Mouse (Mus musculus) embryonic facial prominence, embryonic 14.5 days (tissue): ENCODE data around the gene Cadm4. TPM values are rescaled to one million over a fixed set of nuclear protein-coding genes. Genes with fewer than 3 reads are reported as not detected.
"Not testable (repeated sequence)": the region's sequence is repeated elsewhere in the genome, so short reads cannot be mapped to it uniquely, and the experiment has no call there.

Source experiments
- ATAC-seq: fragments of 200-750 bp; cut with Nextera tagmentation; 2 replicates; pipeline ENCODE4 v1.8.0; 2017; ENCODE audit warnings: low read depth, moderate number of reproducible peaks, moderate TSS enrichment
- DNase-seq: peaks from one replicate; pipeline ENCODE4 v3.0.0-alpha.2; 2015; ENCODE audit warnings: low spot score
- H3K27ac ChIP-seq: fragments of 300-500 bp; sonication (generic); replicated peaks from 2 replicates; pipeline ENCODE4 v1.5.1; 2014; ENCODE audit warnings: low read depth, mild to moderate bottlenecking, low read length, moderate library complexity
- H3K27me3 ChIP-seq: fragments of 300-500 bp; sonication (generic); replicated peaks from 2 replicates; pipeline ENCODE4 v1.6.1; 2014; ENCODE audit warnings: low read length; ENCODE audit not compliant: control insufficient read depth, insufficient read depth
- H3K36me3 ChIP-seq: fragments of 300-500 bp; sonication (generic); 2 replicates; pipeline ENCODE4 v1.6.1; 2014; ENCODE audit warnings: low read length, mixed read lengths; ENCODE audit not compliant: control insufficient read depth, insufficient read depth
- H3K4me1 ChIP-seq: fragments of 300-500 bp; sonication (generic); 2 replicates; pipeline ENCODE4 v1.6.1; 2014; ENCODE audit warnings: antibody characterized with exemption, low read length; ENCODE audit not compliant: control insufficient read depth, insufficient read depth
- H3K4me2 ChIP-seq: fragments of 300-500 bp; sonication (generic); 2 replicates; pipeline ENCODE4 v1.6.1; 2014; ENCODE audit warnings: low read depth, mild to moderate bottlenecking, low read length, moderate library complexity, mixed read lengths
- H3K4me3 ChIP-seq: fragments of 300-500 bp; sonication (generic); 2 replicates; pipeline ENCODE4 v1.5.1; 2014; ENCODE audit warnings: low read depth, mild to moderate bottlenecking, low read length
- H3K9ac ChIP-seq: fragments of 300-500 bp; sonication (generic); 2 replicates; pipeline ENCODE4 v1.6.1; 2014; ENCODE audit warnings: low read depth, mild to moderate bottlenecking, low read length, moderate library complexity, mixed read lengths
- H3K9me3 ChIP-seq: fragments of 300-500 bp; sonication (generic); 2 replicates; pipeline ENCODE4 v1.6.1; 2016; ENCODE audit warnings: low read length; ENCODE audit not compliant: control insufficient read depth
- whole genome bisulfite sequencing: fragments of 180-500 bp; shearing (Covaris S2); extraction: QIAGEN DNeasy Blood & Tissue Kit; methylation state at CpG from one replicate; pipeline ENCODE4 v1.1.7; 2014; 5-methylcytosine and 5-hydroxymethylcytosine counted together
- polyA plus RNA-seq: library from polyadenylated mRNA; unstranded; fragments of >200 nt; fragmentation: Nextera tagmentation; extraction: Ambion mirVana; gene quantifications from 2 replicates; pipeline ENCODE4 v1.2.1, GENCODE M21; 2014

The Cadm4 gene
- polyA plus RNA-seq, 1 experiment from 2014 or later = 2.8 TPM

DNA sequence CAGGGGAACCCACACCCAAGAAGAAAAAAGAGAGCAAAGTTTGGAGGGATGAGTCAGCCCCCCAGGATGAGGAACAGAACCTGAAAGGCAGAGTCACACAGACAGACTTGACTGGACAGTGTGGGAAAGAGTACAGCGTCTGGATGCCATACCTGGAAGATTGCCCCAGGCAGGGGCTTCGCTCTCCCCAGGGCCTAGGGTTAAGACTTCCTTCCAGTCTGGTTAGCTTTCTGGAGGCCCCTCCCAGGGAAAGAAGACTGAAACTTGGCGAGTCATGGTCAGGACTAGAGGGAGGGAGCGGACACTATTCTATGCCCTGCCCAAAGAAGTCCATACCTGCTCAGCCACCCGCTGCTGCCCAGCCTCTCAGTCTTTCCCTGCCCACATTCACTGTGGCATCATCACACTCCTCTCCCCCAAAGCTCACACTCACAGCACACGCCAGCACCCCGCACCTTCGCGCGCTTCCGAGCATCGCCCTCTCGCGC lies 793 bp upstream of the Cadm4 start:
- 0 out of 2 replicates have a peak, but pooled peaks have one; percentile 4 for ATAC-seq

DNA sequence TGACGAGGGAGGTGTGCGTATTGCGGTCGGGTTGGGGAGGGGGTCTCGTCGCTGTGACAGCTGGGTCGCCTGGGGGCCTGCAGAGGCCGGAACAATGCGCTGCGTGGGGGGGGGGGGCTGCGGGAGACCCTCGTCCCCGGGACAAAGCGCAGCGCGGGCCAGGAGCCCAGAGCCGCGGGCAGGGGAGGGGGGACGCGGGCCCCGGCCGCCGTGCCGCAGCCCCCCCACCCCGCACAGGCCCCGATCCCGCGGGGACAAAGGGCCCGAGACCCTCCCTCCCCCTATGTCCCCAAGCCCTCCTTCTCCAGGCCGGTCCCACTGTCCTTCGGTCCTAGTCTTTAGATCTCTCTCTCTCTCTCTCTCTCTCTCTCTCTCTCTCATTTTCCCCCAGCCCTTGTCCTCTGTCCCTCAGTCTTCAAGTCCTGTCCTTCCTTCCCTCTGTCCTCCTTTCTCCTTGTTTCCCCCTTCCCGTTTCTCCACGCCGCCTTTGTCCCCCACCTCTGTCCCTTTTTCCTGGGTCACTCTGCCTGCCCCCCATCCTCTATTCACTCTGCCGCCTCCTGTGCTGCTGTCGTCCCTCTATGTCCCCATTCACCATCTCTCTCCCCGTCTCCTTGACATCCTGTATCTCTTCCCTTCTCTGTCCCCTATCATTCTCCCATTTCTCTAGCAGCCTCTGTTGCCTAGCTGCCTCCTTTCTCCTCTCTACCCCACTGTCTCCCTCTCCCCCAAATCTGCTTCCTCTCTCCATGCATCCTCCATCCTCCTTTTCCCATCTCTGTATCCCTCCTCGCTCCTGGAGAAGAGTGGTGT lies 591 bp downstream of the Cadm4 start:
- 5% methylated on average over 9 of the region's 38 CpGs for WGBS
- no peak for DNase-seq
- Histone ChIP-seq H3K9me3 (no peaks in the 10 kb centered on the region), H3K4me3 (peak overlapping the region; percentile 65), H3K27me3 (0 out of 2 replicates have a peak, but pooled peaks cover 18% of the 10 kb centered on the region), H3K9ac (peak overlapping the region; percentile 71), H3K4me1 (peaks cover 10% of the 10 kb centered on the region; the same call in 1 of the 2 replicates), H3K36me3 (no peaks in the 10 kb centered on the region), H3K27ac (no peak overlapping the region), H3K4me2 (peak overlapping the region; percentile 98)
- peak; percentile 6 for ATAC-seq

More for the DNA sequence above, 793 bp upstream of the Cadm4 start:
- peak overlapping the region; percentile 65 for H3K4me3 ChIP-seq
- H3K9ac ChIP-seq = peak overlapping the region; percentile 71
- 8% methylated on average over 12 of the region's 14 CpGs for WGBS
- peaks cover 10% of the 10 kb centered on the region; the same call in 1 of the 2 replicates for H3K4me1 ChIP-seq
- 0 out of 2 replicates have a peak, but pooled peaks cover 18% of the 10 kb centered on the region for H3K27me3 ChIP-seq
- H3K9me3 ChIP-seq = no peaks in the 10 kb centered on the region
- H3K27ac ChIP-seq = no peak overlapping the region
- peak overlapping the region; percentile 98 for H3K4me2 ChIP-seq
- no peaks in the 10 kb centered on the region for H3K36me3 ChIP-seq
- no peak for DNase-seq

DNA sequence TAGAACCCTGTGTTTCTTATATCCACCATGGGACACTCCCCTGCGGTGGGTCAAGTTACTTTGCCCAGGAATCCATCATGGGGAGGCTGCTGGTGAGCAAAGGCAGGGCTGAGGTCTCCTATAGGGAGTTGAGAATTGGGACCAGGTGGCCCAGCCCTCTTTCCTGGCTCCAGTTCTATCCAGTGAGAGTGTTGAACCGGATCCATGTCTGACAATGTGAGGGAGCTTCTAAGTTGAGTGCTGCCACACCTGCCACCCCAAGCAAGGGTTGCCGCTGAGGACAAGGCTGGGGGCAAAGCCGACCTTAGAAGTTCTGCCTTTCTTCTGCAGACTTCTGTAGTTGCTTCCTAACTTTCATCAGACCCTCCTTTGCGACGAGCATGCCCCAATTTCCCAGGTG lies 1.5 kb downstream of the Cadm4 start:
- H3K4me1 ChIP-seq = peaks cover 10% of the 10 kb centered on the region; the same call in 1 of the 2 replicates
- not testable (repeated sequence) for H3K4me3 ChIP-seq, H3K4me2 ChIP-seq

DNA sequence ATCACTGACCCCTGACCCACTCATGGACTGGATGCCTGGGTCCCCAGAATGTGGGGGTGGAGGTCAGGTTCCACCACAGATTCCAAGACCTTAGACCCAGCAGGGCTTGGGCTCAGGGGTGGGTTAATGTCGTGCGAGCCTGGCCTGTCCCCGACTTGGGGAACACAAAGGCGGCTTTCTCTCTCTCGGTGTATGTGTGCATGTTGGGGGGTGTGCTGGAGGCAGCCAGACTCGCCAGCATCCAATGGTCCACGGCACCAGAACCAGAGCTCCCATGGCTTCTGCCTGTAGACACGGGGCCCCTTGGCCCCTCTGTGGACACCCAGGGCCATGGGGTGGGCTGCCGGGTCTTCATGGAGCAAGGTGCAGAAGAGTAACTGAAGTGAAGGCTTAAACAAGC lies 3.7 kb downstream of the Cadm4 start:
- Histone ChIP-seq H3K36me3 (no peaks in the 10 kb centered on the region), H3K27ac (no peak overlapping the region), H3K27me3 (0 out of 2 replicates have a peak, but pooled peaks cover 15% of the 10 kb centered on the region), H3K9me3 (no peaks in the 10 kb centered on the region), H3K4me3 (no peak overlapping the region), H3K9ac (no peak overlapping the region), H3K4me2 (no peak overlapping the region), H3K4me1 (peaks cover 10% of the 10 kb centered on the region; the same call in 1 of the 2 replicates)
- no peak for DNase-seq
- ATAC-seq = no peak
- 70% methylated on average over 9 of the region's 9 CpGs for WGBS

More for the DNA sequence above, 1.5 kb downstream of the Cadm4 start:
- WGBS = 54% methylated on average over 4 of the region's 6 CpGs
- not testable (repeated sequence) for H3K36me3 ChIP-seq, H3K27ac ChIP-seq, H3K9ac ChIP-seq, H3K9me3 ChIP-seq, DNase-seq, ATAC-seq
- H3K27me3 ChIP-seq = 0 out of 2 replicates have a peak, but pooled peaks cover 18% of the 10 kb centered on the region

DNA sequence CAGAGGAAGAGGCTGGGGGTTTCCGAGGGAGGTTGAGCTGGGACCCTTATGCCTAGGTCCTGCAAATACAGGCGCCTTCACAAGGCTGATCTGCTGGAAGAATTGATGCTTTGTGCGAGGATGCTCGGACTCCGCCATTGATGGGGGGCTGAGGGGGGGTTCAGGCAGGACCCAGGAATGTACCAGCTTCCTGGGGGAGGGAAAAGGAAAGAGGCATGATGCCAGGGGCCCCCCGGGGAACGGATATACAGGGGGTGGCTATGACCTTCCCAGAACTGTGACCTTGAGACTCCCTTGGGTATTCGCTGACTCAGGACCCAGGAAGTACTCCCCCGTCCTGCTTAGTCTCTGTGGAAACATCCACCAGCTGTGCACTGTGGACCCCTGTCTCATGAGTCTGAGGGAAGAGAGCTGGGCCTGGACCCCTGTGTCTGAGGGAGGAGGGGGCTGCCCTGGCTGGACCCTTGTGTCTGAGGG lies 4.9 kb downstream of the Cadm4 start:
- H3K4me2 ChIP-seq = no peak overlapping the region
- no peaks in the 10 kb centered on the region for H3K36me3 ChIP-seq
- no peak overlapping the region for H3K9ac ChIP-seq
- H3K9me3 ChIP-seq = no peaks in the 10 kb centered on the region
- 59% methylated on average over 9 of the region's 9 CpGs for WGBS
- peaks cover under 1% of the 10 kb centered on the region; the same call in 1 of the 2 replicates for H3K4me1 ChIP-seq
- H3K27ac ChIP-seq = no peak overlapping the region
- DNase-seq (no peak), ATAC-seq (no peak)
- no peak overlapping the region for H3K4me3 ChIP-seq
- H3K27me3 ChIP-seq = 0 out of 2 replicates have a peak, but pooled peaks cover 5% of the 10 kb centered on the region

DNA sequence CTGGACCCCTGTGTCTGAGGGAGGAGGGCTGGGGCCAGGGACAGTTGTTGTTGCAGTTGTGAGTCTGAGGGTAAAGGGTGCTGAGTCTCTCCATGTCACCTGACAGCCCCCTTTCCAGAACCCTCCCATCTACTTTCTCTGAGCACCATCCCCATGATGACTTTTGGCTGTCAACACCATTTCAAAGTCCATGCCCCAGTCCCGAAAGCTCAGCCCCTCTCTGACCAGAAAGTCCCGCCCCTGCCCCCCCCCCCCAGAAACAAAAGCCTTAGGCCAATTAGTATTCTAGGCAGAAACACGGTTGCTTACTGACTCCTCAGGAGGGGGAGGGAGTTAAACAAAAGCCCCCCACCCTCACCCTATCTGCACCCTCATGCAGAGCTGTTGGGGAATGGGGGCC lies 5.6 kb downstream of the Cadm4 start:
- ATAC-seq = no peak
- DNase-seq = no peak
- no peaks in the 10 kb centered on the region for H3K4me1 ChIP-seq
- H3K27ac ChIP-seq = no peak overlapping the region
- 16% methylated on average over 3 of the region's 3 CpGs for WGBS
- no peaks in the 10 kb centered on the region for H3K36me3 ChIP-seq
- H3K4me3 ChIP-seq = no peak overlapping the region
- H3K4me2 ChIP-seq = no peak overlapping the region
- H3K27me3 ChIP-seq = 0 out of 2 replicates have a peak, but pooled peaks cover 5% of the 10 kb centered on the region
- no peaks in the 10 kb centered on the region for H3K9me3 ChIP-seq
- H3K9ac ChIP-seq = no peak overlapping the region

DNA sequence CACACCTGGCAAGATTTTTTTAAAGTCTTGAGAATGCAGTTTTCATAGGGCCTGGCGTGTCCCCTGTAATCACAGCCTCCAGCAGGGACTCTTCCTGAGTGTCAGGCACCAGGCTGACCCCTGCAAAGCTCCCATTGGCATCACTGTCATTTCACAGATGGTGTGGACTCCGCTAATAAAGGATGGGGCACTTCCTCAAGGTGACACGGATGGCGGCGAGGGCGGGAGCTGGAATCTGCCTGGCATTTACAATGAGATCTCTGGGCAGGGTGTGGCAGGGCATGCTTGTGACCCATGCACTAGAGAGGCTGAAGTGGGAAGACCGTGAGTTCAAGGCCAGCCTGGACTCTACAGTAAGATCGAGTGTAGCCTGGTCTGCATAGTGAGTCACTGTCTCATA lies 6.5 kb downstream of the Cadm4 start:
- no peak overlapping the region for H3K27ac ChIP-seq
- H3K9me3 ChIP-seq = no peaks in the 10 kb centered on the region
- H3K9ac ChIP-seq = no peak overlapping the region
- no peaks in the 10 kb centered on the region for H3K27me3 ChIP-seq
- 80% methylated on average over 8 of the region's 8 CpGs for WGBS
- H3K36me3 ChIP-seq = no peaks in the 10 kb centered on the region
- H3K4me3 ChIP-seq = no peak overlapping the region
- DNase-seq (no peak), ATAC-seq (no peak)
- no peak overlapping the region for H3K4me2 ChIP-seq
- H3K4me1 ChIP-seq = no peaks in the 10 kb centered on the region

DNA sequence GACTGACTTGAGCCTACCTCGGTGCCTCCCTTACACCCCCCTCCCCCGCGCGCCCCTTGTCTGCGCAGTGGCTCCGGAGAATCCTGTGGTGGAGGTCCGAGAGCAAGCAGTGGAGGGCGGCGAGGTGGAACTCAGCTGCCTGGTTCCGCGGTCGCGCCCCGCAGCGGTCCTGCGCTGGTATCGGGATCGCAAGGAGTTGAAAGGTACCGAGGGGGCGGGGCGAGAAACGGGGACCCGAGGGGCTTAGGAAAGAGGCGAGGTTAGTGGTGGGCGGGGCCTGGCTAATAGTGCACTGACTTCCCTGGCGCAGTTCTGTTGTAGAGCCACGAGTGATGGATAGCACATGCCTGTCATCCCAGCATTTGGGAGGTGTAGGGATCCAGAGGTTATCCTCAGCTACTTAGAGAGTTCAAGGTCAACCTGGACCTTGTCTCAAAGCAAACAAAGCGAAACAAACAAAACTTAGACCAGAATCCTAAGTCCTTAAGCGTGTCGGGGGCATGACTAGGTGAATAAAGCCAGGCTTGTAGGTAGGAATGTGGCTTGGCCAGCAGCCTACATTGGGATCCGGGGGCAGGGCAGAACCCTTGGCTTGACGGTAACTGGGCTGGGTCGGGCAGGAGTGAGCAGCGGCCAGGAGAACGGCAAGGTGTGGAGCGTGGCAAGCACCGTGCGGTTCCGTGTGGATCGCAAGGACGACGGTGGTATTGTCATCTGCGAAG lies 18.2 kb downstream of the Cadm4 start:
- peaks cover 12% of the 10 kb centered on the region for H3K27me3 ChIP-seq
- ATAC-seq = peak; percentile 38; the same call in 1 of the 2 replicates

More for the DNA sequence above, 18.2 kb downstream of the Cadm4 start:
- Histone ChIP-seq H3K4me1 (peaks cover 8% of the 10 kb centered on the region), H3K36me3 (no peaks in the 10 kb centered on the region), H3K9me3 (no peaks in the 10 kb centered on the region), H3K4me3 (peak overlapping the region; percentile 37), H3K4me2 (peak overlapping the region; percentile 65), H3K9ac (peak overlapping the region; percentile 40; the same call in 1 of the 2 replicates), H3K27ac (no peak overlapping the region)
- 11% methylated on average over 43 of the region's 43 CpGs for WGBS
- peak; percentile 51 for DNase-seq
